Comparison of ENCODE assay signal across 8 mouse cellular contexts in the genomic region with DNA sequence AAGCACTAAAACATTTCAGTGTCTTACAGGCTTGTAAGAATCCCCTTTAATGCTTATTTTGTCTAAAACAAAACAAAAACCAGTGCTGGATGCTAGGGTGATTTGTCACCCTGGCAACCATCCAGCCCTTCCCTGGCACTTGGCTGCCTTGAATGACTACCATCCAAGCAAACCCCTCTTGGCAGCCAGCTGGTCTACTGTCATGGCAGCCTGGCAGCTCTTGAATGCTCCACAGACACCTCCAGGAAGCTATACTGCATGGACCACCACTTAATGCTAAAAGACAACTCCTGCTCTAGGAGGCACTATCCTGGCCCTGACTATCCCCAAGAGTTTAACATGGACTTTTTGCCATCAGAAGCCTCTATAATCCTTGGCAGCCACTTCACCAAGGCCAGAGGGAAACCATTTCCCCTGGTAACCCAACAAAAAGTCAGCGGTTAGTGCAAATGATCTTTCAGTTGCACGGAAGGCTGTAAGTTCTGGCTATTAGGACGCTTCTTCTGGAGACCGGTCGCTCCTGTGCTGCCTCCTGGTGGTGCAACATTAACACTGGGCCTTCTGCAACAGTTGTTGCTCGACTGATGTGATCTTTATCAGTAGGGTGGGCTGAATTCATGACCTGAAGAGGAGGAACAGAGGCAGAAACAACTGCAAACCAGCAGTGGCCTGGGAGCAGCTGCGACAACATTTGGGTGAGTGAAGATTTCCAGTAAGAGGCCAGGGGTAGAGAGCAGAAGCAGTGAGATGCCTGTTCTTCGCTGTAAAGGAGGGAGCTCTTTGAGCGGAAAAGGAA. TPM values are rescaled to one million over a fixed set of nuclear protein-coding genes. Genes with fewer than 3 reads are reported as not detected.
A peak's percentile ranks its signal among the peaks of the same experiment; 100 is the strongest.
DNase-seq lines count a peak whose midpoint lies in the region; ATAC-seq lines count a peak whose summit lies in the region.

No protein-coding gene starts in this region.

- DNase-seq in left cerebral cortex, adult 18-20 months (ENCODE audit: low spot score in 2 of 2), result peak; percentile 49 to 51
- no peak for DNase-seq in left cerebral cortex, adult 11 months (ENCODE audit: low spot score)
- peak; percentile 33 to 50 for DNase-seq in gastrocnemius, postnatal 36 days
- peak; percentile 74 for DNase-seq in limb, embryonic 10.5 days (ENCODE audit: low spot score)
- DNase-seq in midbrain, embryonic 10.5 days (ENCODE audit: low spot score), result peak; percentile 74
- DNase-seq in spleen, adult 12 weeks (ENCODE audit: low spot score), result peak; percentile 61

- no peaks in the 10 kb centered on the region for H3K27me3 ChIP-seq in limb, embryonic 10.5 days (ENCODE audit: low read depth, poor library complexity, severe bottlenecking)
- H3K27me3 ChIP-seq in midbrain, embryonic 10.5 days (ENCODE audit: low read depth, poor library complexity, severe bottlenecking), result no peaks in the 10 kb centered on the region

- no peaks in the 10 kb centered on the region; the same call in 1 of the 2 replicates for H3K9me3 ChIP-seq in limb, embryonic 10.5 days (replicated peaks)
- 0 out of 2 replicates have a peak, but pooled peaks cover 8% of the 10 kb centered on the region for H3K9me3 ChIP-seq in midbrain, embryonic 10.5 days (replicated peaks)

- no peaks in the 10 kb centered on the region for H3K36me3 ChIP-seq in limb, embryonic 10.5 days
- no peaks in the 10 kb centered on the region for H3K36me3 ChIP-seq in midbrain, embryonic 10.5 days

- peak overlapping the region; percentile 90 for H3K27ac ChIP-seq in limb, embryonic 10.5 days
- peak overlapping the region; percentile 84; the same call in 1 of the 2 replicates for H3K27ac ChIP-seq in midbrain, embryonic 10.5 days (replicated peaks)

- WGBS in limb, embryonic 10.5 days, result 11% methylated on average over 9 of the region's 9 CpGs
- 15% methylated on average over 9 of the region's 9 CpGs for WGBS in midbrain, embryonic 10.5 days

- H3K4me1 ChIP-seq in limb, embryonic 10.5 days, result peaks cover 24% of the 10 kb centered on the region
- peaks cover 30% of the 10 kb centered on the region for H3K4me1 ChIP-seq in midbrain, embryonic 10.5 days

- peak overlapping the region; percentile 93 for H3K4me3 ChIP-seq in limb, embryonic 10.5 days
- H3K4me3 ChIP-seq in midbrain, embryonic 10.5 days, result peak overlapping the region; percentile 89

- intact Hi-C loops in gastrocnemius, postnatal 36 days (cut with DNase I), result loop anchor here (2.0 kb wide), 1 partner anchor 38 kb away; no protein-coding TSS in a partner anchor

- peak; percentile 77 for ATAC-seq in common myeloid progenitor, adult 5-6 weeks (replicated peaks; ENCODE audit: low read depth, poor library complexity, severe bottlenecking)
- ATAC-seq in inflammation-experienced regulatory T-cells, adult 6 months, result peak; percentile 52

RNA-seq across cellular contexts. Expression of a gene that starts 1.0 kb away (rescaled TPM):
- total RNA-seq in left cerebral cortex, adult 18-20 months (2021), result 10 to 100 TPM; 47.8 to 60.2 TPM
- 193 and 260 TPM in 2 replicates for total RNA-seq in common myeloid progenitor, adult 5-6 weeks (2017)
- total RNA-seq in gastrocnemius, postnatal 36 days (2021), result 10 to 100 TPM; 18.8 to 22.9 TPM
- polyA plus RNA-seq in inflammation-experienced regulatory T-cells, adult 6 months (2017; shearing (Covaris generic)), result 10 to 100 TPM; 37.8 to 61.3 (median 61.2) TPM
- 166 and 214 TPM in 2 replicates for polyA plus RNA-seq in limb, embryonic 10.5 days (2016; fragmentation: Nextera tagmentation; extraction: Ambion mirVana)
- 136 and 158 TPM in 2 replicates for polyA plus RNA-seq in midbrain, embryonic 10.5 days (2016; fragmentation: Nextera tagmentation; extraction: Ambion mirVana)

RNA-seq across cellular contexts. Expression of a gene that starts 10.8 kb away (rescaled TPM):
- 10 to 100 TPM; 39.6 to 40.6 TPM for total RNA-seq in left cerebral cortex, adult 18-20 months (2021)
- total RNA-seq in common myeloid progenitor, adult 5-6 weeks (2017), result 2.4 and 3.3 TPM in 2 replicates
- total RNA-seq in gastrocnemius, postnatal 36 days (2021), result 10 to 100 TPM; 82.4 to 90.6 TPM
- 1 to 10 TPM in 2 of 3 experiments, under 1 TPM in 1; 0.95 to 1.8 (median 1.3) TPM for polyA plus RNA-seq in inflammation-experienced regulatory T-cells, adult 6 months (2017; shearing (Covaris generic))
- 13.4 and 21.0 TPM in 2 replicates for polyA plus RNA-seq in limb, embryonic 10.5 days (2016; fragmentation: Nextera tagmentation; extraction: Ambion mirVana)
- polyA plus RNA-seq in midbrain, embryonic 10.5 days (2016; fragmentation: Nextera tagmentation; extraction: Ambion mirVana), result 13.5 and 16.9 TPM in 2 replicates

RNA-seq across cellular contexts. Expression of a gene that starts 39.3 kb away (rescaled TPM):
- total RNA-seq in left cerebral cortex, adult 18-20 months (2021), result under 1 TPM in 1 of 2 experiments, not detected in 1; 0.09 TPM
- not detected in 2 replicates for total RNA-seq in common myeloid progenitor, adult 5-6 weeks (2017)
- total RNA-seq in gastrocnemius, postnatal 36 days (2021), result not detected
- polyA plus RNA-seq in inflammation-experienced regulatory T-cells, adult 6 months (2017; shearing (Covaris generic)), result not detected
- 0.01 TPM in 1 of 2 replicates, not detected in the other for polyA plus RNA-seq in limb, embryonic 10.5 days (2016; fragmentation: Nextera tagmentation; extraction: Ambion mirVana)
- polyA plus RNA-seq in midbrain, embryonic 10.5 days (2016; fragmentation: Nextera tagmentation; extraction: Ambion mirVana), result 0.05 and 0.17 TPM in 2 replicates
